Mouse (Mus musculus): ENCODE measurements at regions not wholly inside any gene's neighbourhood (a gene's known extent, or its start where the extent isn't known, plus 50 kb on each side); places are given as distances from the start of the nearest gene placed in this dataset.

DNA sequence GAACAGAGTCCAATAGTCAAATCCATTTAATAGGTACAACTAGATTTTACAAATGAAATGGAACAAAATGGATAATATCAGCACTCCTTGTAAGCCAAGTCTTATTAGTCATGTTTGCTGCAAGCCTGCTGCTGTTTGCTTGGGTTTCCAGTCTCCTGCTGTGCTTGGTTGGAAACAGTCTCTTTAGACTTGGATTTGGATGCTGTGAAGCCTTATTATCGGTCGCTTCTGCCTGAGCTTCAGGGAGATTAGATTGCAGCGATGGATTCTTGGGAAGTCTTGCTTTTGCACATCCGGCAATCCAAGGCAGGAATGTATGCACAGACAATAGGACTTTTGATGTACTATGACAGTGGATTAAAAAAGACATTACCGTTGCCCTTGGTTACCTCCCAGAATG is 57.3 kb upstream of the Fam174b start:
- TF ChIP-seq CTCF (IDR thresholded peaks at IDR 0.05; ENCODE audit: borderline replicate concordance, insufficient read depth, low read length), result no peak
- TF ChIP-seq POLR2A (IDR thresholded peaks at IDR 0.05; ENCODE audit: low read depth, low read length), result no peak
